Mouse (Mus musculus) CH12.LX (cell line): ENCODE results near the gene Skor1. TPM values are rescaled to one million over a fixed set of nuclear protein-coding genes. Genes with fewer than 3 reads are reported as not detected.

Experiments
- DNase-seq: peaks from one replicate; pipeline ENCODE4 v3.0.0-alpha.2; 2013; ENCODE audit errors: extremely low read depth
- H3K27ac ChIP-seq: 2 replicates; pipeline ENCODE4 v1.5.1; 2012; ENCODE audit warnings: low read depth, mild to moderate bottlenecking, control low read depth, moderate library complexity; ENCODE audit not compliant: insufficient read depth
- H3K27me3 ChIP-seq: replicated peaks from 2 replicates; pipeline ENCODE3; 2012; ENCODE audit warnings: inconsistent platforms
- H3K36me3 ChIP-seq, 2 experiments: replicated peaks in 1 of 2; 2 replicates each; pipeline versions ENCODE3 to v1.6.1; 2012; ENCODE audit warnings: inconsistent platforms in 1 of 2, low read length in 1 of 2, mild to moderate bottlenecking in 1 of 2, mixed read lengths in 1 of 2, moderate library complexity in 1 of 2; ENCODE audit not compliant: control insufficient read depth in 1 of 2, insufficient read depth in 1 of 2
- H3K4me1 ChIP-seq, 2 experiments: 2 replicates each; pipeline ENCODE4 v1.6.1; 2012; ENCODE audit warnings: inconsistent platforms in 1 of 2, moderate library complexity in 1 of 2; ENCODE audit not compliant: insufficient read depth in 2 of 2, control insufficient read depth in 1 of 2
- H3K4me2 ChIP-seq: 2 replicates; pipeline ENCODE4 v1.6.1; 2012; ENCODE audit warnings: low read depth, mild to moderate bottlenecking, control low read depth; ENCODE audit not compliant: poor library complexity, insufficient read depth, severe bottlenecking
- H3K4me3 ChIP-seq, 3 experiments: fragments of 150-350 bp in 1 of 3; sonication (generic) in 1 of 3; replicated peaks in 1 of 3; 2 replicates each; pipeline versions ENCODE3 to v1.5.1; 2011 to 2012; ENCODE audit warnings: low read depth in 2 of 3, low read length in 2 of 3, mild to moderate bottlenecking in 2 of 3, moderate library complexity in 2 of 3, control low read depth in 1 of 3, improper control_type of control experiment in 1 of 3, inconsistent platforms in 1 of 3, mixed read lengths in 1 of 3; ENCODE audit not compliant: poor library complexity in 1 of 3
- H3K79me2 ChIP-seq: replicated peaks from 2 replicates; pipeline ENCODE4 v1.6.1; 2012; ENCODE audit warnings: mild to moderate bottlenecking, moderate library complexity; ENCODE audit not compliant: control insufficient read depth, poor library complexity, insufficient read depth, severe bottlenecking; ENCODE audit errors: extremely low read depth
- H3K9ac ChIP-seq: 2 replicates; pipeline ENCODE4 v1.6.1; 2012; ENCODE audit warnings: low read depth, mild to moderate bottlenecking, control low read depth, moderate library complexity; ENCODE audit not compliant: insufficient read depth
- H3K9me3 ChIP-seq: replicated peaks from 2 replicates; pipeline ENCODE3; 2012; ENCODE audit warnings: low read length, inconsistent platforms, mixed read lengths
- CTCF ChIP-seq, 2 experiments: IDR thresholded peaks in 1 of 2; conservative IDR thresholded peaks in 1 of 2; 2 replicates each; pipeline ENCODE4 v1.5.1; 2011 to 2012; ENCODE audit warnings: low read depth in 2 of 2, low read length in 2 of 2, improper control_type of control experiment in 1 of 2, inconsistent platforms in 1 of 2, mild to moderate bottlenecking in 1 of 2, moderate library complexity in 1 of 2
- GABPA ChIP-seq: IDR thresholded peaks from 2 replicates; pipeline ENCODE4 v1.6.1; 2012; ENCODE audit warnings: low read depth, low read length, improper control_type of control experiment, inconsistent platforms; ENCODE audit not compliant: insufficient replicate concordance
- JUN ChIP-seq: IDR thresholded peaks from 2 replicates; pipeline ENCODE4 v1.6.1; 2011; ENCODE audit warnings: low read depth, mild to moderate bottlenecking, low read length, improper control_type of control experiment, moderate library complexity; ENCODE audit not compliant: insufficient read depth
- JUND ChIP-seq: conservative IDR thresholded peaks from 2 replicates; pipeline ENCODE4 v1.6.1; 2011; ENCODE audit warnings: low read depth, low read length, improper control_type of control experiment
- KAT2A ChIP-seq: IDR thresholded peaks from 2 replicates; pipeline ENCODE4 v1.6.1; 2012; ENCODE audit warnings: low read length, improper control_type of control experiment, inconsistent platforms; ENCODE audit not compliant: insufficient replicate concordance
- MAX ChIP-seq: IDR thresholded peaks from 2 replicates; pipeline ENCODE4 v1.6.1; 2011; ENCODE audit warnings: low read length, improper control_type of control experiment
- MAZ ChIP-seq: IDR thresholded peaks from 2 replicates; pipeline ENCODE4 v1.6.1; 2012; ENCODE audit warnings: low read depth, mild to moderate bottlenecking, inconsistent platforms, low read length, improper control_type of control experiment, moderate library complexity
- MEF2A ChIP-seq: IDR thresholded peaks from 2 replicates; pipeline ENCODE4 v1.6.1; 2014; ENCODE audit warnings: low read depth, mild to moderate bottlenecking, inconsistent platforms, low read length, improper control_type of control experiment, borderline replicate concordance
- MXI1 ChIP-seq: IDR thresholded peaks from 2 replicates; pipeline ENCODE4 v1.6.1; 2011; ENCODE audit warnings: mild to moderate bottlenecking, low read depth, low read length, improper control_type of control experiment
- NELFE ChIP-seq: IDR thresholded peaks from 2 replicates; pipeline ENCODE4 v1.6.1; 2011; ENCODE audit warnings: low read depth, low read length, improper control_type of control experiment
- NRF1 ChIP-seq: IDR thresholded peaks from 2 replicates; pipeline ENCODE4 v1.6.1; 2014; ENCODE audit warnings: low read depth, mild to moderate bottlenecking, inconsistent platforms, low read length, improper control_type of control experiment, moderate library complexity
- POLR2A ChIP-seq: IDR thresholded peaks from 2 replicates; pipeline ENCODE4 v1.6.1; 2011; ENCODE audit warnings: low read depth, mild to moderate bottlenecking, improper control_type of control experiment, low read length
- RCOR1 ChIP-seq: conservative IDR thresholded peaks from 2 replicates; pipeline ENCODE4 v1.6.1; 2012; ENCODE audit warnings: low read depth, mild to moderate bottlenecking, inconsistent platforms, low read length, improper control_type of control experiment
- SIN3A ChIP-seq: IDR thresholded peaks from 2 replicates; pipeline ENCODE4 v1.6.1; 2012; ENCODE audit warnings: low read length, improper control_type of control experiment, inconsistent platforms
- SMC3 ChIP-seq: IDR thresholded peaks from 2 replicates; pipeline ENCODE4 v1.6.1; 2011; ENCODE audit warnings: low read depth, low read length, improper control_type of control experiment
- TCF12 ChIP-seq: IDR thresholded peaks from 2 replicates; pipeline ENCODE4 v1.6.1; 2014; ENCODE audit warnings: low read depth, mild to moderate bottlenecking, inconsistent platforms, low read length, improper control_type of control experiment
- UBTF ChIP-seq: IDR thresholded peaks from 2 replicates; pipeline ENCODE4 v1.6.1; 2012; ENCODE audit warnings: low read depth, mild to moderate bottlenecking, inconsistent platforms, low read length, improper control_type of control experiment, moderate library complexity
- USF2 ChIP-seq: conservative IDR thresholded peaks from 2 replicates; pipeline ENCODE4 v1.6.1; 2011; ENCODE audit warnings: low read depth, low read length, improper control_type of control experiment
- ZC3H11A ChIP-seq: IDR thresholded peaks from 2 replicates; pipeline ENCODE4 v1.6.1; 2012; ENCODE audit warnings: low read depth, mild to moderate bottlenecking, inconsistent platforms, low read length, improper control_type of control experiment
- ZKSCAN1 ChIP-seq: IDR thresholded peaks from 2 replicates; pipeline ENCODE4 v1.6.1; 2012; ENCODE audit warnings: low read depth, inconsistent platforms, low read length, improper control_type of control experiment, borderline replicate concordance
- dilution Hi-C: fragments of 300-500 bp; cut with MboI; formaldehyde crosslinking; loops from 2 replicates; pipeline ENCODE4 v1.14.3; 2020; ENCODE audit warnings: low sequenced_read_pairs; ENCODE audit not compliant: extremely low pct_unique_long_range_greater_than_20kb, extremely low pct_ligation_motif_present
- in situ Hi-C: fragments of 300-500 bp; cut with MboI; formaldehyde crosslinking; loops from 3 replicates; pipeline ENCODE4 v1.14.3; 2019; ENCODE audit warnings: low sequenced_read_pairs, low pct_ligation_motif_present, low pct_unique_long_range_greater_than_20kb, mixed read lengths
- polyA plus RNA-seq: library from polyadenylated mRNA; unstranded; fragments of >175 nt; gene quantifications from 2 replicates; pipeline ENCODE4 v1.2.1, GENCODE M21; 2012; ENCODE audit warnings: low read depth; ENCODE audit not compliant: insufficient read length
- total RNA-seq, 2 experiments: library from RNA; depleted of rRNA; stranded (reverse); fragments of 300-350 nt in 1 of 2; fragments of >200 nt in 1 of 2; gene quantifications; 2 replicates each; pipeline ENCODE4 v1.2.3; 2012 to 2014

Skor1 gene
- total and polyA plus RNA-seq, 3 experiments, result not detected

DNA sequence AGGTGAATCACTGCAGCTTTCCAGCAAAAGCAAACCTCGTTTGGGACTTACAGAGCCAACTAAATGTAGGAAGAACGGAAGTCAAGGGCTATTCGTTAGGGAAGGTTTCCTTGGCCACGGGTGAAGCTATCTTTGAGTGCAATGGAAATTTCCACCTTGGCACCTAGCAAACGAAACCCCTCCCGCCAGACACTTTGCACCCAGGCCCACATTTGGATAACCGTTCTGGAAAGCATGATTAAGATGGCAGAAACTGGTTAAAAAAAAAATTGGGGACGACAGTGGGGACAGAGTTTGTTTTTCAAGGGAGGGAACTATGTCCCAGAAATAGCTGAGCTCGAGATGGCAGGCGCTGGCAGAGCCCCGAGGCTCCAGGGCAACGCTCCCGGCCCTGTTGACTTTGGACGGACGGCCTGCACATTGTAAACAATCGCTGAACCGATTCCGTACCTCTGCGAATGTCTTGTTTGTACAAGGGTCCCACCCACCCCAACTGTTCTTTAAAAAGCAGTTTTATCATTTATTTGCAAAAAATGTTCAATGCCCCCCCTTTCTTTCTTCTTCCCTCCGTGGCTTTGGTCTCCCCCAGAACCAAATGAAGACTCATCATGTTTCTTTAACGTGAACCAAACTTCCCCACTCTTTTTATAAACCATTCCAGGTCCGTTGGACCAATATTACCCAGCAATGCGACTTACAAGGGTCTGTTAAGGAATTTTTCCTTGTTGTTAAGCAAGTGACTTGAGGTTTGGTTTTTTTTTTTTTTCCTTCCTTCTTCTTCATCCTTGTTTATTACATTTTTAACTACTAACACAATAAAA lies 57.5 kb downstream of the Skor1 start:
- no peak overlapping the region for H3K9ac ChIP-seq
- TF ChIP-seq JUND (no peak), POLR2A (no peak), TCF12 (no peak), NELFE (no peak), MXI1 (no peak), GABPA (no peak), UBTF (no peak), USF2 (no peak), MEF2A (no peak), ZC3H11A (no peak), RCOR1 (no peak), MAX (no peak), NRF1 (no peak), SIN3A (no peak), SMC3 (no peak)
- TF ChIP-seq, all 38 proteins: peak for 0
- no peak overlapping the region for H3K27ac ChIP-seq

DNA sequence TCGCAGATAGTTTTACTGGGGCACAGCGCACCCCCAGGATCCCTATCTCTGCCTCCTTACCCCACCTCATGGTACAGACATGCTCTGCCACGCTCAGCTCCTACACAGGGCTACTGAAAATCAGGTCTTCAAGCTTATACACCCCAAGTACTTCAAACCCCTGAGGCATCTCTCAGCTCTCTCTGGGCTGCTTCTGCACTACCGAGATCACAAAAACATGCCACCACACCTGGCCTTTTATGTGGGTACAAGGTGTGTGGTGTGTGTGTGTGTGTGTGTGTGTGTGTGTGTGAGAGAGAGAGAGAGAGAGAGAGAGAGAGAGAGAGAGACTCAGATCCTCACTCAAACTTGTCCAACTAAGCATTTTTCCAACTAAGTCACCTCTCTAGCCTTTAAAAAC lies 59.6 kb downstream of the Skor1 start:
- peaks cover 7 to 32% of the 10 kb centered on the region in 2 experiments for H3K4me1 ChIP-seq
- DNase-seq, result no peak
- no peaks in the 10 kb centered on the region for H3K36me3 ChIP-seq
- no peak overlapping the region for H3K4me3 ChIP-seq
- no peak overlapping the region for H3K4me2 ChIP-seq
- dilution Hi-C loops (no loop called here), in situ Hi-C loops (no loop called here)
- H3K27ac ChIP-seq, result no peak overlapping the region
- no peak for TF ChIP-seq SIN3A
- no peak for TF ChIP-seq CTCF (conservative IDR thresholded peaks at IDR 0.05 in 1 of 2, IDR thresholded peaks at IDR 0.05 in 1 of 2; ENCODE audit: low read depth in 2 of 2, low read length in 2 of 2)
- no peak for TF ChIP-seq MAZ
- TF ChIP-seq KAT2A, result no peak
- TF ChIP-seq JUN, result no peak
- TF ChIP-seq USF2, result no peak
- no peak for TF ChIP-seq ZKSCAN1
- H3K9ac ChIP-seq, result no peak overlapping the region
- H3K79me2 ChIP-seq, result no peaks in the 10 kb centered on the region
- no peaks in the 10 kb centered on the region for H3K9me3 ChIP-seq
- H3K27me3 ChIP-seq, result no peaks in the 10 kb centered on the region

More for the DNA sequence above, 57.5 kb downstream of the Skor1 start:
- no peaks in the 10 kb centered on the region for H3K27me3 ChIP-seq
- H3K4me3 ChIP-seq, result no peak overlapping the region
- in situ Hi-C loops (no loop called here), dilution Hi-C loops (no loop called here)
- no peaks in the 10 kb centered on the region for H3K79me2 ChIP-seq
- H3K36me3 ChIP-seq, result peaks cover 0 to under 1% of the 10 kb centered on the region in 2 experiments
- H3K4me2 ChIP-seq, result peak overlapping the region; percentile 73; the same call in 1 of the 2 replicates
- no peak for DNase-seq
- peaks cover 10 to 45% of the 10 kb centered on the region in 2 experiments for H3K4me1 ChIP-seq
- H3K9me3 ChIP-seq, result no peaks in the 10 kb centered on the region

Other genes starting within 250 kb of the Skor1 start
- 8.0 and 9.0 TPM in 2 replicates for gene Pias1, start 161.0 kb downstream of the Skor1 start, total RNA-seq (2012; rRNA removed)
- 11.4 and 11.9 TPM in 2 replicates for gene Pias1, start 161.0 kb downstream of the Skor1 start, total RNA-seq (2014; rRNA removed)
- gene Pias1, start 161.0 kb downstream of the Skor1 start, polyA plus RNA-seq, result 18.1 and 22.7 TPM in 2 replicates
- gene Map2k5, start 228.9 kb upstream of the Skor1 start, total RNA-seq (2012; rRNA removed), result 10.4 and 10.8 TPM in 2 replicates
- 11.2 and 11.7 TPM in 2 replicates for gene Map2k5, start 228.9 kb upstream of the Skor1 start, total RNA-seq (2014; rRNA removed)
- 20.2 and 22.6 TPM in 2 replicates for gene Map2k5, start 228.9 kb upstream of the Skor1 start, polyA plus RNA-seq